Mouse (Mus musculus): ENCODE measurements at regions not wholly inside any gene's neighbourhood (a gene's known extent, or its start where the extent isn't known, plus 50 kb on each side); places are given as distances from the start of the nearest gene placed in this dataset.
A peak's percentile ranks its signal among the peaks of the same experiment; 100 is the strongest.

DNA sequence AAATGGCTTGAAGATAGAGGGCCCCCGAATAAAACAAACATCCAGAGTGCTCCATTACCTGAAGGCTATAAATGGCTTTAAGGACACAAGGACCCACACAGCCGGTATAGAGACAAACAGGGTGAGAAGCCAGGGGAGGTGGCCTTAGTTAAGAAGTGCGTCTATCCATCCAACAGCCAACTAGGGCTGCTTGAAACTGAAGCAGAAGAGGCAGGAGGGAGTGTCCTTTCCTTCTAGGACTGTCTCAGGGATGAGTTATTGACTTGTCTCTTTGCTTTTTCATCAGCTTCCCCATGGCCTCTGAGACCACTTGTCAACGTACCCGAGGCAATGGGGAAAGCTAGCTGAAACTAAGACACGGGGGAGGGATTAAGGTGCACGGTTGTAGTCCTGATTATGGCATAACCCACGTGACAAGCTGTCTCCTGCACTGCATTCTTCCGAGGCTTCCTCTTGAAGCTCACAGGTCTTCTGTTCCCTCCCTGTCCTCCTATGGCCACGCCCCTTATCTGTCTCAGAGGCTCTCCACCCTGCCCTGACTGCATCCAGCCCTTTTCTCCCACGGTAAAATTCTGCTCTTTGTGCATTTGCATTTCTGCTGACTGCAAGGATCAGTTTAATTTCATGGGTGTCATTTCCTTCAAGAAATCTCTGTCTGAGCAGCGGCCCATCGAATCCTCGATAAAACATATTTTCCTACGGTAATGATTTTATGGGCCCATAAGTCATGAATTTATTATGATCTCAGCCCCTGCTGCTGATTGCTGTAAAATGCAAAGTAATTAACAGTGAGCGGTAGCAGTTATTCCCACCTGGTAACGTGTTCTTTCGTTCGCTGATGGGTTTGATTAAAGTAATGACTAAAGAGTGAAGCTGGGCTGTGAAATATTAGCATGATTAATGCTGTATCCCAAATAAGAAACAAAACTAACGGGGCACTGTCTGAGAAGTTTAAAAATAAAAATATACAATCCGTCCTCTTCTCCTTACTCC lies 292.3 kb downstream of the Sec16b start:
- H3K9ac ChIP-seq (replicated peaks; ENCODE audit: low read length), result no peak overlapping the region
- peak overlapping the region; percentile 27 for H3K4me2 ChIP-seq (ENCODE audit: low read depth, low read length)
- H3K27me3 ChIP-seq (ENCODE audit: insufficient read depth, low read length), result no peaks in the 10 kb centered on the region
- no peaks in the 10 kb centered on the region for H3K9me3 ChIP-seq (ENCODE audit: low read length)
- H3K4me1 ChIP-seq (ENCODE audit: insufficient read depth, low read length), result no peaks in the 10 kb centered on the region
- H3K27ac ChIP-seq, result no peak overlapping the region
- WGBS, result 46% methylated on average over 21 of the region's 21 CpGs
- H3K4me3 ChIP-seq (ENCODE audit: low read length), result no peak overlapping the region
- DNase-seq (ENCODE audit: low spot score), result peak; percentile 10
- ATAC-seq, result peak; percentile 68
- no peaks in the 10 kb centered on the region for H3K36me3 ChIP-seq (ENCODE audit: insufficient read depth, low read length)
- TF ChIP-seq CTCF (IDR thresholded peaks at IDR 0.05; ENCODE audit: low read depth), result no peak

DNA sequence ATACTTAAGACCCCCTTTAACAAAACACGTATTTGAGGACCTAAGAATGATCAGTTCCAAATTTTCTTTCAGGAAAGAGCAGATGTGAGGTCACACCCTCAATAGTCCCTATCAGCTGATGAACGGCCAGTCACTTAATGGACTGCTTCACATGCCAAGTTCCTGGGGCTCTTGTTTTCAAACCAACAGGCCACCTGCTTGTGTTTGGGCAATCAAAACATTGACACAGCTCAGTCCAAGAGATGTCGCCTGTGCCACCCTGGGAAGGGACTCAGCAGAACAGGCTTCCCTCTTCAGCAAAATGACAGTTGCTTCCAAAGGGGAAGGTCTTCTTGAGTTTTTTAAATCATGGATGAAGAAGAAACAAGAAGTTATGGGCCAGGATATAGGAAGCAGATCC lies 294.6 kb downstream of the Sec16b start:
- DNase-seq (ENCODE audit: low spot score) (no peak), ATAC-seq (no peak)
- 63% methylated on average over 3 of the region's 3 CpGs for WGBS
- H3K9ac ChIP-seq (replicated peaks; ENCODE audit: low read length), result no peak overlapping the region
- H3K27me3 ChIP-seq (ENCODE audit: insufficient read depth, low read length), result no peaks in the 10 kb centered on the region
- H3K27ac ChIP-seq, result no peak overlapping the region
- no peaks in the 10 kb centered on the region for H3K36me3 ChIP-seq (ENCODE audit: insufficient read depth, low read length)
- no peaks in the 10 kb centered on the region for H3K9me3 ChIP-seq (ENCODE audit: low read length)
- H3K4me2 ChIP-seq (ENCODE audit: low read depth, low read length), result no peak overlapping the region
- H3K4me3 ChIP-seq (ENCODE audit: low read length), result no peak overlapping the region
- no peak for TF ChIP-seq CTCF (IDR thresholded peaks at IDR 0.05; ENCODE audit: low read depth)
- H3K4me1 ChIP-seq (ENCODE audit: insufficient read depth, low read length), result no peaks in the 10 kb centered on the region

DNA sequence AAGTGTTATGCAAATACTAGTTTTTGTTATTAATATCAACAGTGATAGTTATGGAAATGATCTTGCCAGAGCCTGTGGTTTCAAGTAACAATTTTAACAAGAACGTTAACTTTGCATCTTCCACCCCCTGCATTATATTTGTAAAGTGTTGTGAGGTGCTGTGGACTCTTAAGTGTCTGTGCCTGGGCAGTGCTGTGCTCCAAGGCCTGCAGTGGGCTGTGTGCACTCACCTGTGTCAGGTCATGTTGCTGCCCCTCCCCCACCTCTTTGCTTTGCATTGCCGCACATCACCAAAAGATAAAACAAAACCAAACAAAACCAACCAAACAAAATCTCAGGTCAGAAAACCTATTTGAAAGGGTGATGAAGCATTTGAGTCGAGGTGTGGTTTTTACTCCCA lies 297.7 kb downstream of the Sec16b start:
- 83% methylated on average over 3 of the region's 3 CpGs for WGBS
- H3K27me3 ChIP-seq (ENCODE audit: insufficient read depth, low read length), result no peaks in the 10 kb centered on the region

DNA sequence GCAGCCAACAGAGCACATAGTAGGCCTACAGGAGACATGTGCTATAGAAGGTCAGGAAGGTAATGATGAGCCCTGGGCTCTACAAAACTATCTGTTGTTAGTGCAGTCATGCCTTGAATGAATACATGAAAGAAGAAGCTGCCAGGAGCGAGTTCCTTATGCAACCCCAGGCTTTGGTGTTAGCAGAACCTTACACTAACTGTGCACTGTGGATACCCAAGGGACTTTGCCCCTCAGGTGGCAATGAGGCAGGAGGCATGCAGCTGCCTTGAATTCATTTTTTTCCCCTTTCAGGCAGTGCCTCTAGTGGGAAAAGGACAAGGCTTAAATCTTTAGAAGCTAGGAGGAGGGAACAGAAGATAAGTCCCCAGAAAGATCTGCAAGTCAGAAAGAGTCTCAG lies 299.8 kb downstream of the Sec16b start:
- H3K9ac ChIP-seq (replicated peaks; ENCODE audit: low read length), result no peak overlapping the region
- no peak for DNase-seq (ENCODE audit: low spot score)
- H3K4me2 ChIP-seq (ENCODE audit: low read depth, low read length), result no peak overlapping the region
- H3K4me3 ChIP-seq (ENCODE audit: low read length), result no peak overlapping the region
- H3K27ac ChIP-seq, result no peak overlapping the region
- no peak for TF ChIP-seq CTCF (IDR thresholded peaks at IDR 0.05; ENCODE audit: low read depth)
- H3K9me3 ChIP-seq (ENCODE audit: low read length), result no peaks in the 10 kb centered on the region
- H3K36me3 ChIP-seq (ENCODE audit: insufficient read depth, low read length), result no peaks in the 10 kb centered on the region
- 85% methylated on average over 1 of the region's 1 CpGs for WGBS
- no peak for ATAC-seq
- H3K27me3 ChIP-seq (ENCODE audit: insufficient read depth, low read length), result no peaks in the 10 kb centered on the region
- H3K4me1 ChIP-seq (ENCODE audit: insufficient read depth, low read length), result no peaks in the 10 kb centered on the region

More for the DNA sequence above, 297.7 kb downstream of the Sec16b start:
- no peak for TF ChIP-seq CTCF (IDR thresholded peaks at IDR 0.05; ENCODE audit: low read depth)
- no peaks in the 10 kb centered on the region for H3K4me1 ChIP-seq (ENCODE audit: insufficient read depth, low read length)
- no peaks in the 10 kb centered on the region for H3K36me3 ChIP-seq (ENCODE audit: insufficient read depth, low read length)
- no peaks in the 10 kb centered on the region for H3K9me3 ChIP-seq (ENCODE audit: low read length)
- no peak overlapping the region for H3K9ac ChIP-seq (replicated peaks; ENCODE audit: low read length)
- ATAC-seq (no peak), DNase-seq (ENCODE audit: low spot score) (no peak)
- H3K4me2 ChIP-seq (ENCODE audit: low read depth, low read length), result no peak overlapping the region
- H3K4me3 ChIP-seq (ENCODE audit: low read length), result no peak overlapping the region
- H3K27ac ChIP-seq, result no peak overlapping the region

DNA sequence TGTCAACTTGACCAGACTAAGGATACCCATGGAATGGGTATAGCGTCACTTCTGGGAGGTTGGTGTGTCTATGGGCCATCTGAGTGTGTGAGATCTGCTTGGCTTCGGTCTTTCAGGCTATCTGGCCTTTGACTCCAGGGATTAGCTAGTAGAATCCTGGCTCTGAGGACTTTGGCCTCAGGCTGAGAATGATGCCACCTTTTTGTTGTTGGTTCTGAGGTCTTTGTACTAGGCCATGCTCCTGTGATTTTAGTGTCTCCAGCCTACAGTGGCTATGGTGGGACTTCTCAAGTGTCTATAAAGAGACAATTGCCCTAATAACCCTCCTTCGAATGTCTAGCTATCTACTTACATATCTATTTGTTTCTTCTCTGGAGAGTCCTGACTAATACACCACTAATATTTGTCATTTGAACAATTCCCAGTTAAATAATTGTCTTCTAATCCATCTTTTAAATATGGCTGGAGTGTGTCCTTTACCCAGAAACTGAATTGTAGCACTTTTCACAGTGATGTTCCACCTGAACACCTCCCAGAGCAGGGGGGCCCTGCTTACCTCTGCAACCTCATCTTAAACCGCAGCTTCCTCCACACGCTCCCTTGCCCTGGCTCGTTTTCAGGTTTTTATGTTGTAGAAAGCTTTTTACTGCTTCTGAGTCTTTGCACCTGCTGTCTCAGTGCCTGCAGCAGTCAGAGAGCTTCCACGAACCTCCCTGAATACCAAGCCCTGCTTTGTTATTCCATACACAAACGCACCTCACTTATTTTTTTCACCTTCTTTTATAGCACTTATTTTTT lies 303.3 kb downstream of the Sec16b start:
- WGBS, result 76% methylated on average over 8 of the region's 8 CpGs
- Histone ChIP-seq H3K4me2 (ENCODE audit: low read depth, low read length) (no peak overlapping the region), H3K27ac (no peak overlapping the region)

DNA sequence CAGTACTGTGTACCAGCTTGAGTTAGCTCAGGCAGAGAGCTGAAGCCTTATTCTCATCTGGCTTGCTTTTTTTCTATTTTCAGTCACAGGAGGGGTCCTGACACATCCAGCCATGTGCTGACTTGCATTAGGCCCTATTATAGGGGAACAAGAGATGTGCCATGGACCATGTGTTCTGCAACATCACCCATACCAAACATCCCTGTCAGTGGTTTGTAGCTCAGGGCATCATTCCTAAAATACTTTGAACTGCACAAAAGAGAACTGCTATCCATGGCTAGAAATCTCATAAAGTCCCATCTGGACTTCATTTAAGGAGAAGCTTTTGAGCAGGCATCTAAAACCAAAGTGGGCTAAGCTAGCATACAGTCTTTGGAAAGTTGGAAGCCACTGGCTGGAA lies 304.1 kb downstream of the Sec16b start:
- Histone ChIP-seq H3K4me2 (ENCODE audit: low read depth, low read length) (no peak overlapping the region), H3K36me3 (ENCODE audit: insufficient read depth, low read length) (no peaks in the 10 kb centered on the region), H3K27ac (no peak overlapping the region), H3K4me1 (ENCODE audit: insufficient read depth, low read length) (no peaks in the 10 kb centered on the region), H3K27me3 (ENCODE audit: insufficient read depth, low read length) (no peaks in the 10 kb centered on the region), H3K9ac (replicated peaks; ENCODE audit: low read length) (no peak overlapping the region), H3K4me3 (ENCODE audit: low read length) (no peak overlapping the region), H3K9me3 (ENCODE audit: low read length) (no peaks in the 10 kb centered on the region)
- DNase-seq (ENCODE audit: low spot score), result no peak
- no peak for TF ChIP-seq CTCF (IDR thresholded peaks at IDR 0.05; ENCODE audit: low read depth)
- ATAC-seq, result no peak

More for the DNA sequence above, 303.3 kb downstream of the Sec16b start:
- no peak overlapping the region for H3K9ac ChIP-seq (replicated peaks; ENCODE audit: low read length)
- H3K4me3 ChIP-seq (ENCODE audit: low read length), result no peak overlapping the region
- no peaks in the 10 kb centered on the region for H3K4me1 ChIP-seq (ENCODE audit: insufficient read depth, low read length)
- ATAC-seq (no peak), DNase-seq (ENCODE audit: low spot score) (no peak)
- no peak for TF ChIP-seq CTCF (IDR thresholded peaks at IDR 0.05; ENCODE audit: low read depth)
- no peaks in the 10 kb centered on the region for H3K27me3 ChIP-seq (ENCODE audit: insufficient read depth, low read length)
- no peaks in the 10 kb centered on the region for H3K36me3 ChIP-seq (ENCODE audit: insufficient read depth, low read length)
- no peaks in the 10 kb centered on the region for H3K9me3 ChIP-seq (ENCODE audit: low read length)
